Mouse (Mus musculus): ENCODE measurements around the gene Olfr575.
A peak's percentile ranks its signal among the peaks of the same experiment; 100 is the strongest.

The Olfr575 gene

GRCm38 (mm10) chr7:102958593-102958992 is at the start of gene Olfr575:
TSS of gene Olfr575 (minus strand) at chr7:102958775.
- no peak for DNase-seq

GRCm38 (mm10) chr7:102989224-102989623 is 30.6 kb upstream of the Olfr575 start, which contains the start of gene Olfr578:
TSS of gene Olfr578 (minus strand) at chr7:102989324.
- no peak for DNase-seq

GRCm38 (mm10) chr7:102975843-102976242 is 17.3 kb upstream of the Olfr575 start, which contains the start of gene Olfr577:
TSS of gene Olfr577 (minus strand) at chr7:102975943.
- DNase-seq = no peak

GRCm38 (mm10) chr7:102974399-102974798 is 15.8 kb upstream of the Olfr575 start:
- no peak for DNase-seq

- no peak for DNase-seq
These were observed 3.8 kb upstream of the Olfr575 start, which contains the start of gene Olfr576 for GRCm38 (mm10) chr7:102962360-102962759. TSS of gene Olfr576 (plus strand) at chr7:102962660.

GRCm38 (mm10) chr7:102958137-102958536 is 438 bp downstream of the Olfr575 start:
- no peak for DNase-seq

GRCm38 (mm10) chr7:102950732-102951131 is 7.8 kb downstream of the Olfr575 start:
- no peak for DNase-seq

GRCm38 (mm10) chr7:102948167-102948566 is 10.4 kb downstream of the Olfr575 start, which contains the start of gene Olfr574:
TSS of gene Olfr574 (plus strand) at chr7:102948467.
- DNase-seq = no peak

- no peak for DNase-seq
These were observed 15.2 kb downstream of the Olfr575 start for GRCm38 (mm10) chr7:102943417-102943816.

- no peak for DNase-seq
These were observed 16.1 kb downstream of the Olfr575 start, which contains the start of gene Olfr573-ps1 for GRCm38 (mm10) chr7:102942475-102942874. TSS of gene Olfr573-ps1 (minus strand) at chr7:102942575.

GRCm38 (mm10) chr7:102927105-102927504 is 31.5 kb downstream of the Olfr575 start:
- no peak for DNase-seq

GRCm38 (mm10) chr7:102924109-102924508 is 34.5 kb downstream of the Olfr575 start, which contains the start of gene Olfr572:
TSS of gene Olfr572 (plus strand) at chr7:102924409.
- DNase-seq = no peak

GRCm38 (mm10) chr7:102919632-102920031 is 38.9 kb downstream of the Olfr575 start:
- DNase-seq = peak; percentile 71

- DNase-seq = no peak
These were observed 41.3 kb downstream of the Olfr575 start, which contains the start of gene Olfr571 for GRCm38 (mm10) chr7:102917032-102917875. TSS of gene Olfr571 (minus strand) at chr7:102917536.

- DNase-seq = no peak
These were observed 42.2 kb downstream of the Olfr575 start for GRCm38 (mm10) chr7:102916405-102916804.

GRCm38 (mm10) chr7:102915261-102915660 is 43.3 kb downstream of the Olfr575 start:
- DNase-seq = no peak

All from retina, postnatal 1 day (tissue).